Mouse (Mus musculus): ENCODE data around the gene Nipsnap1.

- TF ChIP-seq POLR2A (IDR thresholded peaks at IDR 0.05; ENCODE audit: insufficient read depth, low read depth, low read length) = no peak
- no peak for TF ChIP-seq CTCF (IDR thresholded peaks at IDR 0.05; ENCODE audit: insufficient read depth, low read depth, low read length)
Measured at GRCm38 (mm10) chr11:4886987-4887386, 13.2 kb downstream of the Nipsnap1 start.

All from olfactory bulb, adult 2 months (tissue).